Mouse (Mus musculus) kidney, embryonic 15.5 days (tissue): ENCODE data around the gene Nkd1. TPM values are rescaled to one million over a fixed set of nuclear protein-coding genes. Genes with fewer than 3 reads are reported as not detected.

Experiments
- polyA plus RNA-seq: library from polyadenylated mRNA; unstranded; fragments of >200 nt; fragmentation: Nextera tagmentation; extraction: Ambion mirVana; gene quantifications from 2 replicates; pipeline ENCODE4 v1.2.1, GENCODE M21; 2015

Nkd1 gene
- polyA plus RNA-seq, 1 experiment from 2014 or later: 68.1 TPM

Other genes with a start within 250 kb of the Nkd1 start
- gene Adcy7, start 249.0 kb upstream of the Nkd1 start, polyA plus RNA-seq: 2.9 and 3.1 TPM in 2 replicates
- gene Brd7, start 159.2 kb upstream of the Nkd1 start, polyA plus RNA-seq: 68.6 and 74.4 TPM in 2 replicates
- gene Snx20, start 114.8 kb downstream of the Nkd1 start, polyA plus RNA-seq: 1.7 and 2.3 TPM in 2 replicates
- gene Nod2, start 126.0 kb downstream of the Nkd1 start, polyA plus RNA-seq: 0.24 and 0.34 TPM in 2 replicates
- 13.2 and 13.9 TPM in 2 replicates for gene Cyld, start 175.7 kb downstream of the Nkd1 start, polyA plus RNA-seq